Mouse (Mus musculus): ENCODE measurements around the gene Gm21083. TPM values are rescaled to one million over a fixed set of nuclear protein-coding genes. Genes with fewer than 3 reads are reported as not detected.
"Not testable (repeated sequence)": the region's sequence is repeated elsewhere in the genome, so short reads cannot be mapped to it uniquely, and the experiment has no call there.

The Gm21083 gene
- polyA plus RNA-seq, 1 experiment from 2014 or later: not detected

DNA sequence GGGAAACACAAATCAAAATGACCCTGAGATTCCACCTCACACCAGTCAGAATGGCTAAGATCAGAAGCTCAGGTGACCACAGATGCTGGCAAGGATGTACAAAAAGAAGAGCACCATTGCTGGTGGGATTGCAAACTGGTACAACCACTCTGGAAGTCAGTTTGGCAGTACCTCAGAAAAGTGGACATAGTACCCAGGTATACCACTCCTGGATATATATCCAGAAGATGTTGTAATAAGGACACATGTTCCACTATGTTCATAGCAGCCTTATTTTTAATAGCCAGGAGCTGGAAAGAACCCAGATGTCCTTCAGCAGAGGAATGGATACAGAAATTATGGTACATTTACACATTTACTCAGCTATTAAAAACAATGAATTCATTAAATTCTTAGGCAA lies 21.7 kb downstream of the Gm21083 start:
- not testable (repeated sequence) for H3K9ac ChIP-seq; H3K36me3 ChIP-seq; H3K27me3 ChIP-seq; H3K4me3 ChIP-seq (replicated peaks); DNase-seq; ATAC-seq (ENCODE audit: low read depth); H3K4me2 ChIP-seq; H3K27ac ChIP-seq; H3K9me3 ChIP-seq (replicated peaks); H3K4me1 ChIP-seq (replicated peaks)

DNA sequence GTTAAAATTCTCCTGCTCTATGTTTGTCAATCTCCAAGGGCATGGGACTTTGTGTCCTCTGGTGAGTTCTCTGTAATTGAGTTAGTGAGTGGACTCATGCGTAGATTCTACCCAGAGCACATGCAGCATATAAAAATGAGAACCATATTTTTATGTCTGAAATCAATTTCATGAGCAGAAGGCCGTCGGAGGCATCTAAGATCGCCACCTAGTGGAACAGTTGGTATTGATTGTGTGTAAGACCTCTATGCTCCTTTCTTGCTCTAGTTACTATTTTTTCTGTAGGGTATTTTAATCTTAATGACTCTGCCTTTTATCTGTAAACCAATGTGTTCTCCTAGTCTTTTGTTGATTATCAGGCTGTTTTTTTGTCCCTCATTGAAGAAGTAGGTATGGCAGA lies 23.2 kb downstream of the Gm21083 start:
- H3K4me1 ChIP-seq (replicated peaks); ATAC-seq (ENCODE audit: low read depth); H3K9ac ChIP-seq; H3K4me3 ChIP-seq (replicated peaks); H3K4me2 ChIP-seq; H3K36me3 ChIP-seq; H3K27me3 ChIP-seq; DNase-seq; H3K9me3 ChIP-seq (replicated peaks); H3K27ac ChIP-seq: not testable (repeated sequence)
- WGBS (ENCODE audit: insufficient replicate concordance): 33% methylated on average over 4 of the region's 4 CpGs

- DNase-seq; H3K4me3 ChIP-seq (replicated peaks); H3K27me3 ChIP-seq; H3K9me3 ChIP-seq (replicated peaks); ATAC-seq (ENCODE audit: low read depth); H3K9ac ChIP-seq; H3K4me1 ChIP-seq (replicated peaks); H3K27ac ChIP-seq; H3K36me3 ChIP-seq; H3K4me2 ChIP-seq: not testable (repeated sequence)
- 42% methylated on average over 5 of the region's 5 CpGs for WGBS (ENCODE audit: insufficient replicate concordance)
These were observed 24.3 kb downstream of the Gm21083 start for GRCm38 (mm10) chr5:15601481-15601880.

DNA sequence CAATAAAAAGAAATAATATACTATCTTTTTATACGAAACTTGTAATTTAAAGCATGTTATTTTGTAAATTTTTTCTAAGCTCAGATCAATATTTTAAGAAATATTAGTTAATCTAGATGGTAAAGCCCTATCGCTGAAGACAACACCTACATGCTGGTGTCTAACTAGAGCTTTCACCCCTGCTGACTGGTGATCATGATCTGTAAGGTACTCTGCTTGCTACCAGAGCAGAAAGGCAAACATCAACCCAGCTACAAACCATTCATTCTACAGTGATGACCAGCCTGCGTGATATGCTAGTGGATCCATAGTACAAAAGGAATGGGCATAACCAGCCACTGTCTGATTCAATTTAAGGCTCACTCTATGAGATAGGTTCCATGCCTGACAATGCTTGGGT lies 24.8 kb downstream of the Gm21083 start:
- H3K4me1 ChIP-seq (replicated peaks); DNase-seq; H3K27ac ChIP-seq; H3K4me3 ChIP-seq (replicated peaks); H3K36me3 ChIP-seq; H3K9ac ChIP-seq; H3K4me2 ChIP-seq; H3K27me3 ChIP-seq; ATAC-seq (ENCODE audit: low read depth); H3K9me3 ChIP-seq (replicated peaks): not testable (repeated sequence)
- WGBS (ENCODE audit: insufficient replicate concordance): 52% methylated on average over 3 of the region's 3 CpGs

DNA sequence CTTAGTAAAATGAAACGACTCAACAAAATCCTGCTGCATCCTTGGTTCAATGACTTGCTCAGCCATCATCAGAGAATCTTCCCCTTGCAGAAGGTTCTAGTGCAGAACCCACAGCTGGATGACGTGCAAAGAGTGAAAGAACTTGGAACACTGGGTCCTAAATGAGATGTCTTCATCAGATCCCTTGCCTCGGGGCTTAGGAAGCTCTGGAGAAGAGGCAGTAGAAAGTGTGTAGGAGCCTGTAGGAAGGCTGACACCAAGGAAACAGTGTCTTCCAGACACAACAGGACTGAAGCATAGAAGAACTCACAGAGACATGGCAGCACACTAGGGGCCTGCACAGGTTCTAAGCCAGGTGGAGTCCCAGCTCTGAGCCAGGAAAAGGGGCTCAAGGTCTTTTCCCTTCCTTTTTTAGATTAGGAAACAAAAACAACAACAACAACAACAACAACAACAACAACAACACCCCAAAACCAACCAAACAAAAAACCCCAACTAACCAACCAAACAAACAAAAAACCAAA lies 25.4 kb downstream of the Gm21083 start:
- H3K9me3 ChIP-seq (replicated peaks); H3K27me3 ChIP-seq; ATAC-seq (ENCODE audit: low read depth); H3K27ac ChIP-seq; H3K9ac ChIP-seq; DNase-seq; H3K4me3 ChIP-seq (replicated peaks); H3K36me3 ChIP-seq; H3K4me1 ChIP-seq (replicated peaks); H3K4me2 ChIP-seq: not testable (repeated sequence)
- 36% methylated on average over 3 of the region's 3 CpGs for WGBS (ENCODE audit: insufficient replicate concordance)

DNA sequence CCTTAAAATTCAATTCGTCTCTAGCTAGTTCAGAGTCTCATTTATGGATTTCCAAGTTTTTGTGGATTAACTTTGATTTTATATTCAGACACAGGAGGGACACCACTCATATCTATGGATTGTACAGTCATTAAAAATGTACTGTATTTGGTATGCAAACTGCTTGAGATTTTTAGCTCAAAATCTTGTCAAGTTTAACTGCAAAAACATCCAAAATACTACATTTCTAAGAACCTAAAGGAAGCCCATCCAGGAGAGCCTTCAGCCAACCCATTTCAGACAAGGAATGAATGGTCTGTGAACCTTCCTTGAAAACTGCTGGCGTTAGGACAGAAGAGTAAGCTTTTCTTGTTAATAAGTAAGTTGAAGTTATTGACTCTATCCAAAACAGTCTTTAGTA lies 25.9 kb downstream of the Gm21083 start:
- H3K4me2 ChIP-seq; H3K9ac ChIP-seq; H3K27ac ChIP-seq; H3K9me3 ChIP-seq (replicated peaks); ATAC-seq (ENCODE audit: low read depth); H3K4me3 ChIP-seq (replicated peaks); H3K27me3 ChIP-seq; DNase-seq; H3K36me3 ChIP-seq; H3K4me1 ChIP-seq (replicated peaks): not testable (repeated sequence)
- WGBS (ENCODE audit: insufficient replicate concordance): 42% methylated on average over 2 of the region's 2 CpGs

GRCm38 (mm10) chr5:15603585-15603984 lies 26.5 kb downstream of the Gm21083 start:
- H3K4me2 ChIP-seq; H3K9ac ChIP-seq; H3K4me1 ChIP-seq (replicated peaks); H3K36me3 ChIP-seq; H3K27me3 ChIP-seq; DNase-seq; ATAC-seq (ENCODE audit: low read depth); H3K4me3 ChIP-seq (replicated peaks); H3K9me3 ChIP-seq (replicated peaks); H3K27ac ChIP-seq: not testable (repeated sequence)
- WGBS (ENCODE audit: insufficient replicate concordance): 51% methylated on average over 8 of the region's 8 CpGs

GRCm38 (mm10) chr5:15606677-15607076 lies 29.5 kb downstream of the Gm21083 start:
- not testable (repeated sequence) for H3K27me3 ChIP-seq; H3K36me3 ChIP-seq; H3K27ac ChIP-seq; H3K4me2 ChIP-seq; H3K9ac ChIP-seq; H3K4me1 ChIP-seq (replicated peaks); H3K9me3 ChIP-seq (replicated peaks); H3K4me3 ChIP-seq (replicated peaks); ATAC-seq (ENCODE audit: low read depth)
- peak; percentile 20 for DNase-seq
- WGBS (ENCODE audit: insufficient replicate concordance): 45% methylated on average over 6 of the region's 6 CpGs

DNA sequence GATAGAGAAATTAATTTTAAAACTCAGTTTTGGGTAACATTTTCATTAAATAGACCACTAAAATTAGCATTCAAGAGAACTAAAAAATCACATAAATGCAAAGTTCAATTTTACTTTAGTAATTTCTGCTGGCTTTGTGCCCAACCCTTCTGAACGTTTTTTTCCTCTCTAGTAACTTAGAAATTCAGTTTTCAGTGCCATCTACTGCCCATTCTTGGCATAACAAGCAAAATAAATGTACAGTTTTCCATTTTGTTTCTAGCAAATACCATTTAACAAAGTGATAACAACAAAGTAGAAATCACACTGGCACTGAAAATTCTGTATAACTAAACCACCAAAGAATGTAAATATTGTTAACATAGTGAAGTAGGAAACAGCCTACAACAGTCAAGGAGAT lies 33.6 kb downstream of the Gm21083 start:
- not testable (repeated sequence) for DNase-seq; H3K4me3 ChIP-seq (replicated peaks); H3K36me3 ChIP-seq; H3K4me1 ChIP-seq (replicated peaks); ATAC-seq (ENCODE audit: low read depth); H3K27ac ChIP-seq; H3K9me3 ChIP-seq (replicated peaks); H3K4me2 ChIP-seq; H3K9ac ChIP-seq; H3K27me3 ChIP-seq
- 4% methylated on average over 1 of the region's 1 CpGs for WGBS (ENCODE audit: insufficient replicate concordance)

GRCm38 (mm10) chr5:15616195-15616594 lies 39.1 kb downstream of the Gm21083 start:
- H3K36me3 ChIP-seq; H3K27me3 ChIP-seq; H3K4me1 ChIP-seq (replicated peaks); DNase-seq; H3K4me2 ChIP-seq; H3K4me3 ChIP-seq (replicated peaks); H3K9ac ChIP-seq; H3K9me3 ChIP-seq (replicated peaks); ATAC-seq (ENCODE audit: low read depth); H3K27ac ChIP-seq: not testable (repeated sequence)
- 49% methylated on average over 3 of the region's 3 CpGs for WGBS (ENCODE audit: insufficient replicate concordance)

GRCm38 (mm10) chr5:15618764-15619163 lies 41.6 kb downstream of the Gm21083 start, which contains the start of gene Speer4d:
TSS of gene Speer4d (plus strand) at chr5:15619064.
- H3K36me3 ChIP-seq; DNase-seq; H3K27me3 ChIP-seq; H3K27ac ChIP-seq; H3K4me3 ChIP-seq (replicated peaks); H3K4me2 ChIP-seq; H3K4me1 ChIP-seq (replicated peaks); ATAC-seq (ENCODE audit: low read depth); H3K9me3 ChIP-seq (replicated peaks); H3K9ac ChIP-seq: not testable (repeated sequence)
- 33% methylated on average over 1 of the region's 1 CpGs for WGBS (ENCODE audit: insufficient replicate concordance)

DNA sequence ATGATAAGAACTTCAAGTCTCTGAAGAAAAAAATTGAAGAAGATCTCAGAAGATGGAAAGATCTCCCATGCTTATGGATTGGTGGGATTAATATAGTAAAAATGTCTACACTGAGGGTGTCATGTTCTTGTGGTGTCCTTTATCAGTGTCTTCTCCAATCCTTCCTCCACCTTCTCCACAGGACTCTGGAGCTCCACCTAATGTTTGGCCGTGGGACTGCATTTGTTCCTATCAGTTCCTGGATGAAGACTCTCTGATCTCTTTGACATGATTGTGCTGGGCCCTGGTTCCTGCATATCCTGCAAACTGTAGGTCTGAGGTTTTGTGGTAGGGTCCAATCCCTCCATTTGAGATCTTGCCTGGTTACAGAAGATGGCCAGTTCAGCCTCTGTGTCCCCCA lies 51.0 kb downstream of the Gm21083 start:
- not testable (repeated sequence) for DNase-seq; H3K4me3 ChIP-seq (replicated peaks); H3K36me3 ChIP-seq; H3K9ac ChIP-seq; H3K4me2 ChIP-seq; H3K4me1 ChIP-seq (replicated peaks); H3K9me3 ChIP-seq (replicated peaks); H3K27me3 ChIP-seq; ATAC-seq (ENCODE audit: low read depth); H3K27ac ChIP-seq
- 18% methylated on average over 1 of the region's 1 CpGs for WGBS (ENCODE audit: insufficient replicate concordance)
